Mouse (Mus musculus) left cerebral cortex, postnatal 10 days (tissue): Measurements from ENCODE around the gene Smarcc2. TPM values are rescaled to one million over a fixed set of nuclear protein-coding genes. Genes with fewer than 3 reads are reported as not detected.

Experiments used
- DNase-seq, 2 experiments: peaks; one replicate each; pipeline ENCODE4 v3.0.0; 2021 to 2022; ENCODE audit warnings: low spot score in 2 of 2, mixed read lengths in 1 of 2; ENCODE audit errors: extremely low spot score in 1 of 2
- intact Hi-C: fragments of 180-260 bp; cut with DNase I; formaldehyde crosslinking; loops from one replicate; pipeline ENCODE4 v1.15.1; 2025
- total RNA-seq, 2 experiments: library from RNA; stranded (reverse); gene quantifications; 2 replicates each; pipeline ENCODE4 v1.2.3; 2021

The Smarcc2 gene
- total RNA-seq, 2 experiments from 2014 or later: 204 to 226 TPM

- intact Hi-C loops: no loop called here
Observed at GRCm38 (mm10) chr10:128438675-128439279, 20.3 kb upstream of the Smarcc2 start.

GRCm38 (mm10) chr10:128440407-128440806 is 18.6 kb upstream of the Smarcc2 start:
- intact Hi-C loops: no loop called here
- DNase-seq: no peak

More at GRCm38 (mm10) chr10:128438675-128439279, 20.3 kb upstream of the Smarcc2 start:
- peak in 1 of 2 experiments; percentile 45 for DNase-seq

GRCm38 (mm10) chr10:128441324-128442119 is 17.5 kb upstream of the Smarcc2 start:
- intact Hi-C loops: no loop called here
- DNase-seq: no peak

GRCm38 (mm10) chr10:128442718-128443117 is 16.3 kb upstream of the Smarcc2 start:
- DNase-seq: no peak
- intact Hi-C loops: no loop called here

- no peak for DNase-seq
- intact Hi-C loops: no loop called here
Observed at GRCm38 (mm10) chr10:128444354-128444753, 14.7 kb upstream of the Smarcc2 start.

DNA sequence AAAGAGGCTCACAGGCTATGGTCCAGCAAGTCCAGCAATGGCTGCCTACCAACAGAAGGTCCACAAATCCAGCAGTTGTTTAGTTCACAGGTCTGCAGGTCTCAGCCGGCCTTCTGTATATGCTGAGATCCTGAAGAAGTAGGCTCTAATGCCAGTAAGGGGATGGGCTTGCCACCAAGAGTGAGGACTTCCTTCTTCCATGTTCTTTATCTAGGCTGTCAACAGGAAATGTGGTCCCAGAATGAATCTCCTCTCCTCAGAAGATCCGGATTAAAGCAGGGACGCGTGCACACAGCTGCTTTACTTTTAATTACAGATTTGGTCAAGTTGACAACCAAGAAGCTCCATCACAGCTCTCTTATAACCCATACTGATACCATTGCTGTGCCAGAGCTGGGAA is 13.6 kb upstream of the Smarcc2 start:
- DNase-seq: no peak
- intact Hi-C loops: no loop called here

GRCm38 (mm10) chr10:128451014-128451413 is 8.0 kb upstream of the Smarcc2 start:
- no peak for DNase-seq
- intact Hi-C loops: loop anchor here (10.0 kb wide), 1 partner anchor 116 kb away; the partner anchor contains the start of gene Cs

GRCm38 (mm10) chr10:128454471-128454870 is 4.6 kb upstream of the Smarcc2 start:
- intact Hi-C loops: loop anchor here (10.0 kb wide), 1 partner anchor 120 kb away; the partner anchor contains the start of gene Cs
- no peak for DNase-seq

GRCm38 (mm10) chr10:128455280-128455679 is 3.8 kb upstream of the Smarcc2 start:
- peak; percentile 70 to 79 for DNase-seq
- intact Hi-C loops: loop anchor here (5.0 to 10.0 kb wide), 3 partner anchors 43 to 120 kb away; partner anchors contain the start of genes Ankrd52, Cs, Nabp2 and Rnf41

- intact Hi-C loops: loop anchor here (5.0 to 10.0 kb wide), 3 partner anchors 45 to 123 kb away; partner anchors contain the start of genes Ankrd52, Cs, Nabp2 and Rnf41
Observed at GRCm38 (mm10) chr10:128457676-128458075, 1.4 kb upstream of the Smarcc2 start.

DNA sequence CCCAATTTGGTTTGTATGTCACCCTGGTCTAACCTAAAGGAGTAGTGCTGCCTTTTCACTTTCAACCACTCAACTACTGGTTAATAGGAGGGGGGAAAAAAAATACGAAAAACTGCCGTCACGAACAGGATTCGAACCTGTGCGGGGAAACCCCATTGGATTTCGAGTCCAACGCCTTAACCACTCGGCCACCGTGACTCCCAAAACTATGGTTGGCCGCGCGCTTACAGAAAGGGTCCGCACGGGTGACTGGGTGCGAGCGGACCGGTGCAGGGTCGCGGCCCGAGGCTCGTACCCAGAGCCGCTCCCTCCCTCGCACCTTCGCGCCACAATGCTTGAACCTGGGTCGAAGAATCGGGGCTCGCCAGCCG is 715 bp upstream of the Smarcc2 start:
- DNase-seq: peak; percentile 82 to 89
- intact Hi-C loops: loop anchor here (5.0 to 10.0 kb wide), 3 partner anchors 46 to 124 kb away; partner anchors contain the start of genes Ankrd52, Cs, Nabp2 and Rnf41

More at GRCm38 (mm10) chr10:128457676-128458075, 1.4 kb upstream of the Smarcc2 start:
- DNase-seq: no peak

DNA sequence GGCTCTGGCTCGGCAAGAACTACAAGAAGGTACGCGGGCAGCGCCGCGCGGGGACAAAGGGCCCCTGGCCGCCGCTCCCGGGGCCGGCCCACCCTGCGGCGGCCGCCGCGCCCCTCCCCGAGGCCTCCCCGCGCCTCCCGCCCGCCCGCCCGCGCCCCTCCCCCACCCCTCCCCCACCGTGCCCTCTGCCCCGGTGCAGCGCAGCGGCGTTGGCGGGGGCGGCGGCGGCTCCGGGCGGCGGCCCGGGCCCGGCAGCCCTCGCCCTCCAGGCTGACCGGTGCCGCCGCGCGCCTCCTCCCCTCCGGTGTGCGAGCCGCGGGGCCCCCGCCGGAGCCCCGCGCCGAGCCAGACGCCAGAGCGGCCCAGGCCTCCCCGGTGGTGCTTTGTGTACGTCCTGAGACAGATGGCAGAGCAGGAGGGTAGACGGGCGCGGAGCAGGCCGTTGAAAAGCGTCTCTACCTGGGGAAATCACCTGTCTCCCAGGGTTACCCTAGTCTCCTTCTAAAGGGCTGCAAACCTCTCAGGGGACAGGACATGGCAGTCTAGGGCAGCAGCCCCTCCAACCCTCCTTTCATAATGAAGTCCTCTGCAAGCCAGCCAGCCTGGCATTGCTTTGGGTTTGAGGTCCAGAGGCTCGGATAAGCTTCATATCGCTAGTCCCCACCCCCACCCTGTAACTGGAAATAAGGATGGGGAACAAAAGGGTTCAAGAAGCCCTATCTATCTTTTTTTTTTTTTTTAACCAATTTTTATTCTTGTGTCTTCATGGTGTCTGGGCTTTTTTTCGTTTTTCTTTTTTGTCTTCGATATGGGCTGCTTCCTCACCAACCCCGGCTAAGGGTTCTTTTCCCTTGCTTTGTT is 591 bp downstream of the Smarcc2 start:
- peak in 1 of 2 experiments; percentile 62 for DNase-seq
- intact Hi-C loops: loop anchor here (5.0 to 10.0 kb wide), 3 partner anchors 47 to 125 kb away; partner anchors contain the start of genes Ankrd52, Cs, Nabp2 and Rnf41

- no peak for DNase-seq
- intact Hi-C loops: no loop called here
Observed at GRCm38 (mm10) chr10:128460270-128460630, 1.2 kb downstream of the Smarcc2 start.

DNA sequence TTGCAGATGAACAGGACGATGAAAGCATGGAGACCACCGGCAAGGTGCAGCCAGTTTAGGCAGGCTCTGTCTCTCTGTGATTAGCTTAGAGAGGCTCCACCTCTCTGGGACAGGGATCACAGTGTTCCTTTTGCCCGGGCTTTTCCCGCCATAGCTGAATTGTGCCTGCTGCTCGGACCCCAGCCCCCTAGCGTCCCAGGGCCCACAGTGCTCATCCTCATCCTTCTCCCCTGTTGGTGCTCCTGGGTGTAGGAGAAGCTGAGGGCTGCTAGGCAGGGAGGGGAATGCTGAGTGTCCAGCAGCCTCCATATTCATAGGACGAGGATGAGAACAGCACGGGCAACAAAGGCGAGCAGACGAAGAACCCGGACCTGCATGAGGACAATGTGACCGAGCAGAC is 15.3 kb downstream of the Smarcc2 start:
- intact Hi-C loops: loop anchor here (5.0 kb wide), 1 partner anchor 122 kb away; no protein-coding TSS in a partner anchor
- no peak for DNase-seq

- DNase-seq: no peak
- intact Hi-C loops: no loop called here
Observed at GRCm38 (mm10) chr10:128486370-128486769, 27.3 kb downstream of the Smarcc2 start.

DNA sequence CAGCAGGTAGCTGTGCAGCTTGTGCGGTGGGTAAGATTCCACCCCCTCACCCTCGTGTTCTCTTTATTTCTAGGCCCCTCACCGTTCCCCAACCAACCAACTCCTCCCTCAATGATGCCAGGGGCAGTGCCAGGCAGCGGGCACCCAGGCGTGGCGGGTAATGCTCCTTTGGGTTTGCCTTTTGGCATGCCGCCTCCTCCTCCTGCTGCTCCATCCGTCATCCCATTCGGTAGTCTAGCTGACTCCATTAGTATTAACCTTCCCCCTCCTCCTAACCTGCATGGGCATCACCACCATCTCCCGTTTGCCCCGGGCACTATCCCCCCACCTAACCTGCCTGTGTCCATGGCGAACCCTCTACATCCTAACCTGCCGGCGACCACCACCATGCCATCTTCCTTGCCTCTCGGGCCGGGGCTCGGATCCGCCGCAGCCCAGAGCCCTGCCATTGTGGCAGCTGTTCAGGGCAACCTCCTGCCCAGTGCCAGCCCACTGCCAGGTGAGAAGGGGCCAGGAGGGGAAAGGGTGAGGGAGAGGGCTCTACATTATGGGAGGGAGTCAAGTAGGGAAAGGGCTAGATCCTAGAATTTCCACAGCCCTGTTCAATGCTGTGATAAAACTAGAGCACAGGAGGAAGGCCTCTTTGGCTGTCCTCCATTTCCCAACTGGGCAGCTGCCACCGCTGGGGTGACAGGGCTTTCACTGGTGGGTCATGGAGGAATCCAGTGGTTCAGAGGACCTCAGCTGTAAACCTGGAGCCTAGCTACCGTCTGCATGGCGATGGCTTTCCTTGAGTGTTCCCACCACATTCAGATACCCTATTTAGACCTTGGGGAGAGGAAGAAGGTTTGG is 29.0 kb downstream of the Smarcc2 start:
- no peak for DNase-seq
- intact Hi-C loops: no loop called here

DNA sequence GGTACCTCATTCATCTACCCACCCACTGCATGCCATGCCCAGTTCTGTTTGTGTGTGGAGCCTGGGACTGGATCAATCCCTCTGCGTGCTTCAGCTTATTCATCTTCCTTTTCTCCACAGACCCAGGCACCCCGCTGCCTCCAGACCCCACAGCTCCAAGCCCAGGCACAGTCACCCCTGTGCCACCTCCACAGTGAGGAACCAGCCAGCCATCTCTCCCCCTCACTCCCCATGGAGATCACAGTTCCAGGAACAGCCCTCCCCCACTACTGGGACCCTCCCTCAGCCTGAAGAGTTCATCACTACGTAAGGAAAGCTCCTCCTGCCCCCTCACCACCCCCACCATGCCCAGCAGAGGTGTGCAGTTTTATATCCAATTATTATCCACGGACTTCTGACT is 29.7 kb downstream of the Smarcc2 start:
- intact Hi-C loops: no loop called here
- DNase-seq: no peak

DNA sequence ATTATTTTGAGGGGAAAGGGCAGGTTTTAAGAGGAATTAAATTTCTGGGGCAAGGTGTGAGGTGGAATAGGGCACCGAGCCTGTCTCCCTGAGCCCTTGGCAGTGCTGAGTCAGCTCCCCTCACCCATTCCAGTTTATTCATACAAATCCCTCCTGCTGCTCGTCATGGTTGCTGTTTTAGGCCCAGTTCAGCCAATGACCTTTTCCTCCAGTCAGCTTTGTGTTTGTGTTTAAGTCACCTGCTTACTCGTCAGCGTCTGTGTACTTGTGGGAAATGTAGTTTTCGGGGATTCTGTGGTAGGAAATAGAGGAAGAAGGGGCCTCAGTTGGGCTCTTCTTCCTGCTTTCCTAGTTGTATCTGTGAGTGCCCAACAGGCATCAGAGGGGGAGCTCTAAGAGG is 30.3 kb downstream of the Smarcc2 start:
- intact Hi-C loops: no loop called here
- no peak for DNase-seq
